Comparison of ENCODE assay signal across 15 mouse cellular contexts in the genomic region with DNA sequence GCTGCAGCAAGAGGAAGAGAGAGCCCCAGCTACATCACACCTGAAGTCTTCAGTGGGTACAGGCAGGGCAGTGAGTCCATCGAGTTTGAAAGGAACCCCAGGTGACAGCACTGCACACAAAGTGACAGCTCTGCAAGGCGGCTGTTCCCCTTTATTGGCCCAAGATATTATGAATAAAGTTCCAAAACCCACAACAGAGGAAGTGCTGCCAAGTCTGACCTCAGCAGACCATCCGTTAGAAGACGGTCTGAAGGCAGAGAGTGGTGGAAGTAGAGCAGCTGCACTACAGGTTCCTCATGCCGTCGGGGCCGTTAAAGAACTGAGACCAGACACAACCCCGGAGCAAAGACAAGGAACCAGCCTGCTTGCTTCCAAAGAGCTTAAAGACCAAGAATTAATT.
DNase-seq lines count a peak whose midpoint lies in the region; ATAC-seq and TF ChIP-seq lines count a peak whose summit lies in the region.
"Had no signal": no experiment of that assay in that cellular context is flagged by ENCODE, and none has a peak within 500 bp of the region (broad histone marks: within the 10 kb centered on the region; RNA-seq: fewer than 3 reads in every experiment).

No protein-coding gene starts in this region.

- no peak for ATAC-seq in lung, postnatal 0 days
- ATAC-seq in hematopoietic stem cell, adult 5-6 weeks (replicated peaks in 1 of 2; ENCODE audit: insufficient read depth in 1 of 2, low FRiP score in 2 of 2, low TSS enrichment in 1 of 2, low read depth in 1 of 2, poor library complexity in 2 of 2, severe bottlenecking in 2 of 2) = peak; percentile 90 to 97
- peak; percentile 70 for ATAC-seq in monocyte, adult 5-6 weeks (replicated peaks; ENCODE audit: insufficient number of reproducible peaks, low FRiP score, low TSS enrichment, poor library complexity, severe bottlenecking)
- no peak for ATAC-seq in erythroid progenitor cell, adult 5-6 weeks (replicated peaks; ENCODE audit: low FRiP score, poor library complexity, severe bottlenecking)
- ATAC-seq: forebrain, embryonic 13.5 days; inflammation-experienced regulatory T-cells, adult 6 months had no signal

- peaks cover 30% of the 10 kb centered on the region for H3K36me3 ChIP-seq in lung, postnatal 0 days (ENCODE audit: insufficient read depth, low read length)

- H3K27me3 ChIP-seq in lung, postnatal 0 days (replicated peaks; ENCODE audit: insufficient read depth, low read length) = no peaks in the 10 kb centered on the region
- H3K27me3 ChIP-seq: forebrain, embryonic 13.5 days had no signal

- no peak for TF ChIP-seq EP300 in lung, postnatal 0 days (IDR thresholded peaks at IDR 0.05)

- WGBS in lung, postnatal 0 days = 69% methylated on average over 8 of the region's 8 CpGs

- no peak overlapping the region for H3K9ac ChIP-seq in lung, postnatal 0 days (replicated peaks; ENCODE audit: low read depth)
- H3K9ac ChIP-seq: forebrain, embryonic 13.5 days; liver, embryonic 14.5 days had no signal

- H3K4me1 ChIP-seq in lung, postnatal 0 days (ENCODE audit: insufficient read depth, low read depth, low read length) = no peaks in the 10 kb centered on the region
- H3K4me1 ChIP-seq: forebrain, embryonic 13.5 days had no signal

- no peak overlapping the region for H3K4me3 ChIP-seq in lung, postnatal 0 days (ENCODE audit: low read depth, low read length)
- H3K4me3 ChIP-seq: forebrain, embryonic 13.5 days had no signal

- DNase-seq in adrenal gland, adult 2 months = peak; percentile 16
- DNase-seq in adrenal gland, postnatal 36 days = no peak
- DNase-seq in lung, postnatal 36 days = peak; percentile 14
- no peak for DNase-seq in lung, postnatal 0 days (ENCODE audit: low spot score)
- no peak for DNase-seq in urinary bladder, adult 2 months (ENCODE audit: low spot score)
- DNase-seq: cerebellum, adult 8-10 months; kidney, adult 9 months; layer of hippocampus, postnatal 36 days; midbrain, embryonic 14.5 days had no signal

- H3K4me2 ChIP-seq in lung, postnatal 0 days (replicated peaks; ENCODE audit: low read depth, low read length) = no peak overlapping the region
- H3K4me2 ChIP-seq: forebrain, embryonic 13.5 days had no signal

- no peaks in the 10 kb centered on the region for H3K9me3 ChIP-seq in lung, postnatal 0 days (ENCODE audit: low read length)
- H3K9me3 ChIP-seq: forebrain, embryonic 13.5 days had no signal

- no peak overlapping the region for H3K27ac ChIP-seq in lung, postnatal 0 days (ENCODE audit: low read length)
- H3K27ac ChIP-seq: forebrain, embryonic 13.5 days; liver, embryonic 14.5 days had no signal

- TF ChIP-seq CTCF in lung, postnatal 0 days (IDR thresholded peaks at IDR 0.05) = no peak

Comparison
In these comparisons a context has a peak if more than half of its experiments do, and no peak if none do; other contexts are left out.
1. DNase-seq: peak in adrenal gland, adult 2 months (single experiment) and lung, postnatal 36 days (single experiment); none in adrenal gland, postnatal 36 days (0 of 2), lung, postnatal 0 days (single experiment) and urinary bladder, adult 2 months (single experiment).
2. ATAC-seq: peak in hematopoietic stem cell, adult 5-6 weeks (2 of 2) and monocyte, adult 5-6 weeks (single experiment); none in lung, postnatal 0 days (single experiment) and erythroid progenitor cell, adult 5-6 weeks (single experiment).